Mouse (Mus musculus) stomach, embryonic 16.5 days (tissue): ENCODE data around the gene Epb41l1. TPM values are rescaled to one million over a fixed set of nuclear protein-coding genes. Genes with fewer than 3 reads are reported as not detected.

Experiments used
- ATAC-seq: fragments of 200-750 bp; cut with Nextera tagmentation; 2 replicates; pipeline ENCODE4 v1.8.0; 2017; ENCODE audit warnings: moderate number of reproducible peaks, moderate TSS enrichment; ENCODE audit not compliant: insufficient read depth, low FRiP score
- H3K27ac ChIP-seq: fragments of 300-500 bp; sonication (generic); 2 replicates; pipeline ENCODE4 v1.5.1; 2014; ENCODE audit warnings: low read length
- H3K27me3 ChIP-seq: fragments of 300-500 bp; sonication (generic); 2 replicates; pipeline ENCODE4 v1.6.1; 2014; ENCODE audit warnings: low read length, control low read depth, mixed read lengths; ENCODE audit not compliant: control insufficient read depth, insufficient read depth
- H3K36me3 ChIP-seq: fragments of 300-500 bp; sonication (generic); 2 replicates; pipeline ENCODE4 v1.6.1; 2014; ENCODE audit warnings: low read length; ENCODE audit not compliant: control insufficient read depth, insufficient read depth
- H3K4me1 ChIP-seq: fragments of 300-500 bp; sonication (generic); 2 replicates; pipeline ENCODE4 v1.6.1; 2014; ENCODE audit warnings: low read length, control low read depth, mixed read lengths; ENCODE audit not compliant: control insufficient read depth, insufficient read depth
- H3K4me2 ChIP-seq: fragments of 300-500 bp; sonication (generic); 2 replicates; pipeline ENCODE4 v1.6.1; 2014; ENCODE audit warnings: low read depth, low read length, mixed read lengths
- H3K4me3 ChIP-seq: fragments of 300-500 bp; sonication (generic); replicated peaks from 2 replicates; pipeline ENCODE4 v1.5.1; 2014; ENCODE audit warnings: mild to moderate bottlenecking, low read length
- H3K9ac ChIP-seq: fragments of 300-500 bp; sonication (generic); 2 replicates; pipeline ENCODE4 v1.6.1; 2014; ENCODE audit warnings: low read length
- H3K9me3 ChIP-seq: fragments of 300-500 bp; sonication (generic); replicated peaks from 2 replicates; pipeline ENCODE4 v1.6.1; 2016; ENCODE audit warnings: low read length, control low read depth; ENCODE audit not compliant: control insufficient read depth
- WGBS: fragments of 180-500 bp; shearing (Covaris S2); extraction: QIAGEN DNeasy Blood & Tissue Kit; methylation state at CpG from one replicate; pipeline ENCODE4 v1.1.7; 2014; 5-methylcytosine and 5-hydroxymethylcytosine counted together
- polyA plus RNA-seq: library from polyadenylated mRNA; unstranded; fragments of >200 nt; fragmentation: Nextera tagmentation; extraction: Ambion mirVana; gene quantifications from 2 replicates; pipeline ENCODE4 v1.2.1, GENCODE M21; 2015

Epb41l1 gene
- polyA plus RNA-seq, 1 experiment from 2014 or later: 3.1 TPM

DNA sequence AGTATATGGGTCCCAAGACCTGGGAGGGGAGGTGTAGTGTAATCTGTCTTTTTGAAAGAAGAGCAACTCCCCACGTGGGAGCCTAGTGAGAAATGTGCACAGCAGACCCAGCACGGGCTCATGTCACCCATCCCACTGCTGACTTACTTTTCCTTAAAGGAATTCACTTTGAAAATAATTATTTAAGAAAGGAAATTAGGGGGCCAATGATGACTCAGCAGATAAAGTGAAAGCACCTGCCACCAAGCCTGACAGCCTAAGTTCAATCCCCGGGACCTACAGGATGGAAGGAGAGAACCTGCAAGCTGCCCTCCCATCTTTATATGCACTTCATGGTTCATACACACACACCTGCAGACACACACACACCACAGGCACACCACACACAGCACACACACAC is 123.1 kb downstream of the Epb41l1 start:
- H3K4me1 ChIP-seq: 0 out of 2 replicates have a peak, but pooled peaks cover 6% of the 10 kb centered on the region
- 63% methylated on average over 3 of the region's 3 CpGs for WGBS
- H3K36me3 ChIP-seq: no peaks in the 10 kb centered on the region
- no peak overlapping the region for H3K9ac ChIP-seq
- H3K27me3 ChIP-seq: no peaks in the 10 kb centered on the region
- no peak overlapping the region for H3K4me2 ChIP-seq
- H3K9me3 ChIP-seq: no peaks in the 10 kb centered on the region
- no peak overlapping the region for H3K4me3 ChIP-seq
- no peak overlapping the region for H3K27ac ChIP-seq
- no peak for ATAC-seq

DNA sequence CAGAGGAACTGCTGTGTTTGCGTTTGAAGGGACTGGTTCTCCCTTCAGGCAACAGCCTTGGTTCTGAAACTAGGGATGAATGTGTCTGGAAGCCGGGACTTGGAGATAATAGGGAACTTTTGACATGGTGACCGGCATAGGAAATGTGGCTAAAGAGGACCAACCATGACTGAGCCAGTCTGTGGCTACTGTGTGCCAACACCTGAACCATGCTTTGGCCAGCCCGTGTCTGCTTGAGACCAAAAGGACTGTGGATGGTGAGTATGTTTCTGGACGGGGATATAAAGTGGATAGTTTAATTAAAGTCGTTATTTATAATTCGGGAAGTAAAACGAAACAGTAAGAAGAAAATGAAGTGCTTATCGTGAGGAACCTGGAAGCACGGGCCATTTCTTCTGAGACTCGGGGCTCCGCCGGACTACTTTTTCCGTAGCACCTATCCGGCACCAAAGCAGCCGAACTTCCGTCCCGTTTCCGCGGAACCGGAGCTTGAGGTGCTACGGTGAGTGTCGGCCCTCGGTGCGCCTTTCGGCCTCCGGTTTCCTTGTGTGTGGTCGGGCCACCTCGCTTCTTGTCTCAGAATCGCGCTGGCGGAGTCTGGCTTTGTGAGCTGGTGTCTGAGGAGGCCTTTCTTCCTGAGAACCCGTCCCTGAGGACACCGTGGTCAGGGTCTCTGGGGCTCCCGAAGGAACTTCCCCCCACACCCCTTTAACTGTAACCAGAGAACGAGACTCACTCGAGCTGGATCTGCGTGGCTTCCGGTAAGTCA is 126.6 kb downstream of the Epb41l1 start, which contains the start of gene Aar2:
Gene Aar2 (plus strand): TSS at position 462 of the 769 bp plus-strand sequence.
- peak within 1 kb of the TSS; percentile 64 for H3K4me2 ChIP-seq
- peaks cover 5% of the 10 kb centered on the region; the same call in 1 of the 2 replicates for H3K36me3 ChIP-seq
- ATAC-seq: peak; percentile 25; the same call in 1 of the 2 replicates
- 5% methylated on average over 39 of the region's 39 CpGs for WGBS
- H3K4me3 ChIP-seq: peak within 1 kb of the TSS; percentile 73
- H3K27ac ChIP-seq: peak within 1 kb of the TSS; percentile 53; the same call in 1 of the 2 replicates
- H3K9ac ChIP-seq: peak within 1 kb of the TSS; percentile 85
- H3K27me3 ChIP-seq: no peaks in the 10 kb centered on the region
- no peaks in the 10 kb centered on the region for H3K9me3 ChIP-seq
- 0 out of 2 replicates have a peak, but pooled peaks cover 6% of the 10 kb centered on the region for H3K4me1 ChIP-seq

DNA sequence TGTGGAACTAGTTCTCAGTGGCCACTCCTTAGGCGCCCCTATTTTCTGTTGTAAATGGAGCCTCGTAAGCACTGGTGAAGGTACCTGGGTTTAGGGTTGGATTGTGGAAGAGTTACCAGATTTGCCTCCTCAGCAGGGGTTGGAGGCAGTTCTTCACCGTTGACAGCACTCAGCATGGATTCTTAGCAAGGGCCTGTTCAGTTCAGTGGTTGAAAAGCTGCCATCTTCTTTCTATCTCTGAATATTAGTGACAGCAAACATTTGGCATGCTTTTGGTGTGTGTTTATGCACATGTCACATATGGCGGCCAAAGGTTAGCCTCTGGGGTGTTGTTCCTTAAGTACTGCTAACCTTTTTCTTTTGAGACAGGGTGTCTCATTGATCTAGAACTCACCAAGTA is 131.7 kb downstream of the Epb41l1 start:
- WGBS: 88% methylated on average over 4 of the region's 4 CpGs
- no peak for ATAC-seq
- H3K27ac ChIP-seq: no peak overlapping the region
- no peaks in the 10 kb centered on the region for H3K9me3 ChIP-seq
- no peak overlapping the region for H3K9ac ChIP-seq
- no peak overlapping the region for H3K4me2 ChIP-seq
- no peak overlapping the region for H3K4me3 ChIP-seq
- H3K36me3 ChIP-seq: peaks cover 12% of the 10 kb centered on the region; the same call in 1 of the 2 replicates
- 0 out of 2 replicates have a peak, but pooled peaks cover 6% of the 10 kb centered on the region for H3K4me1 ChIP-seq
- H3K27me3 ChIP-seq: no peaks in the 10 kb centered on the region

DNA sequence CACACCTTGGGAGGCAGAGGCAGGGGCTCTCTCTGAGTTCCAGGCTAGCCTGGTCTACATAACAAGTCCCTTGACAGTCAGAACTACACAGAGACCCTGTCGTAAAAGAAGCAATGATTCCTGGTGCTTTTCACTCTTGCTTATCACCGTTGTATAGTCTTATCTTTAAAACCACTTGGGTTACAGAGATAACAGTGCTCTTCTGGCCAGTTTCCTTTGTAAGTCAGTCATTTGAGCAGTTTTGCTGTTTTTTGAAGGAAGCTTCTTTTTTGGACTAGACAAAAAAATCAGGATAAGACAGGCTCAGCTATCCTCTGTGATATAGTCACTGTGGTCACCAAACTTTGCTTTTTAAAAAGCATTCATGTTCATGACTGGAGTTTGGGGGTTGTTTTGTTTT is 141.1 kb downstream of the Epb41l1 start:
- H3K27ac ChIP-seq: no peak overlapping the region
- H3K9me3 ChIP-seq: no peaks in the 10 kb centered on the region
- peaks cover 1% of the 10 kb centered on the region; the same call in 1 of the 2 replicates for H3K36me3 ChIP-seq
- no peak for ATAC-seq
- 53% methylated on average over 2 of the region's 2 CpGs for WGBS
- no peak overlapping the region for H3K9ac ChIP-seq
- no peaks in the 10 kb centered on the region for H3K4me1 ChIP-seq
- H3K4me3 ChIP-seq: no peak overlapping the region
- H3K4me2 ChIP-seq: no peak overlapping the region
- H3K27me3 ChIP-seq: no peaks in the 10 kb centered on the region

DNA sequence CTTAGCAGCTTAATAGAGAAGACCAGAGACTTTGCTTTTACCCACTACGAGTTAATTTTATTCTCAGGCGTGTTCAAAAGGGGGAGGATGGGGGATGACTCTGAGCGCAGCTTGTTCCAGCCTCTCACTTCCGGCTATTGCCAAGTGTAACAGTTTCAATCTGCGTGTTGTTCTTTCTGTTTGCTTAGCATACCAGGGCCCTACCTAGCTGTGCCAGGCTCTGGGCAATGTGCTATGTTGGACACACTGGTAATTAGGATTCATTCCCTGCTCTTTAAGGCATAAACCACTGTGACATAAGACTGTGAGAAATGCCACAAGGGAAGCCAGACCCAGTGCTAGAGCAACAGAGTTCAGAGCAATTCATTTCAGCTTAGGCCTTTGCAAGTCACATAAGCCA is 142.8 kb downstream of the Epb41l1 start:
- no peak overlapping the region for H3K9ac ChIP-seq
- no peaks in the 10 kb centered on the region for H3K27me3 ChIP-seq
- H3K36me3 ChIP-seq: 0 out of 2 replicates have a peak, but pooled peaks cover 5% of the 10 kb centered on the region
- no peak overlapping the region for H3K4me3 ChIP-seq
- no peaks in the 10 kb centered on the region for H3K4me1 ChIP-seq
- no peak overlapping the region for H3K27ac ChIP-seq
- ATAC-seq: no peak
- no peak overlapping the region for H3K4me2 ChIP-seq
- no peaks in the 10 kb centered on the region for H3K9me3 ChIP-seq
- 73% methylated on average over 5 of the region's 5 CpGs for WGBS

DNA sequence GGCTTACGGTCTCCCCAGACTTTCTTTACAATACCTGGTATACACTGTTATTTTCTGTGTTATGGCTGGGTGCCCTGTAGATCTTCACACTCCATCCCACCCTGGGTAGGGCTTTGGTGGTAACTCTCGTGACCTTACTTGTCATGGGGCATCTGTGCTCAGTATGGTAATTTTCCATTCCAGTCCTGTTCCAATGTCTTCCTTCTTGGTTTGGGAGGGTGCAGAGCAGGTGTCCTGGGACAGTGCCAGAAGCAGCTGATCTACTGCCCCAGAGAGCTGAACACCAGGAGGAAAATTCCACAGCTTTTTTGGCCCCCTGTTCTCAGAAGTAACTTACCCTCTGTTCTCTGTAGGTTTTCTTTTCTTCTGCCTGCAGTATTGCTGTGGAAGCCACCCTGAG is 145.8 kb downstream of the Epb41l1 start:
- H3K9me3 ChIP-seq: no peaks in the 10 kb centered on the region

DNA sequence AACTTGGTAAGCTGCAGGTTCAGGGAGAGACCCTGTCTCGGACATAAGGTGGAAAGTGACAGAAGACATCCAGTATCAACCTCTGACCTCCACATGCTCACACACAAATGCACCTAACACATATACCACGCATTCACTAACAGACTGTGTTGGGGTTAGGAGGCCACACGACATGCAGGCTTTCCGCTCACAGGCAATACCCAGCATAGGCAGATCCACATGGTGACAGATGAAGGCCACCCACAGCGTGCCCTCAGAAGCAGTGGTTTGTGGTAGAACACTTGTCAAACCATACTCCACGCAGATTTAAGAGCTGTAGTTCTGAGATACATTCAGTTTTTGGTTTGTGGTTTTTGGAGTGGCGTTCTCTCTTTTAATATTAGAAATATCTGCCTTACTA is 147.9 kb downstream of the Epb41l1 start:
- no peak overlapping the region for H3K4me2 ChIP-seq
- 83% methylated on average over 7 of the region's 7 CpGs for WGBS
- 0 out of 2 replicates have a peak, but pooled peaks cover 5% of the 10 kb centered on the region for H3K36me3 ChIP-seq
- H3K9ac ChIP-seq: no peak overlapping the region
- no peak overlapping the region for H3K4me3 ChIP-seq
- no peaks in the 10 kb centered on the region for H3K27me3 ChIP-seq
- no peak for ATAC-seq
- H3K9me3 ChIP-seq: no peaks in the 10 kb centered on the region
- H3K27ac ChIP-seq: no peak overlapping the region
- no peaks in the 10 kb centered on the region for H3K4me1 ChIP-seq

More for the DNA sequence above, 145.8 kb downstream of the Epb41l1 start:
- H3K9ac ChIP-seq: no peak overlapping the region
- H3K4me3 ChIP-seq: no peak overlapping the region
- no peak for ATAC-seq
- H3K27ac ChIP-seq: no peak overlapping the region
- H3K36me3 ChIP-seq: 0 out of 2 replicates have a peak, but pooled peaks cover 5% of the 10 kb centered on the region
- no peaks in the 10 kb centered on the region for H3K27me3 ChIP-seq
- 84% methylated on average over 2 of the region's 2 CpGs for WGBS
- no peaks in the 10 kb centered on the region for H3K4me1 ChIP-seq
- H3K4me2 ChIP-seq: no peak overlapping the region

DNA sequence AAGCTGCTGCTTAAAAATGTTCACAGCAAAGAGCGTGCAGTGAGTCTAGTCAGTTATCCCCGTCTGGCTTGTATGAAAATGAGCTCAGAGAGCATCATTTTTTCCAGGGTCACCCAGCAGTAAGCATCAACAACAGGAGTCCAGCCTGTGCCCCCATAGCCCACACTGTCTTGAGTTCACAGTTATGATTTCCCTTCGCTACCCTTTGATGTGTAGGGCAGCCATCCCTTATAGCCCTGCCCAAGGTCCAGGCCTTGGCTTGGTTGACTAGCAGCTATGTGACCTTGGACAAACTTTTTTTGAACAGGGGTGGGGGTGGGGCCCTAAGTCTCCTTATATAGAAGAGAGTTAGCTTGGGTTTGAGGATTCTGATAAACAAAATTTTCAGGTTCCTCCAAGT is 148.6 kb downstream of the Epb41l1 start:
- WGBS: 90% methylated on average over 3 of the region's 3 CpGs
- Histone ChIP-seq H3K27ac (no peak overlapping the region), H3K4me2 (no peak overlapping the region), H3K9me3 (no peaks in the 10 kb centered on the region), H3K4me1 (no peaks in the 10 kb centered on the region), H3K36me3 (0 out of 2 replicates have a peak, but pooled peaks cover 5% of the 10 kb centered on the region), H3K4me3 (no peak overlapping the region), H3K9ac (no peak overlapping the region), H3K27me3 (no peaks in the 10 kb centered on the region)
- ATAC-seq: no peak

DNA sequence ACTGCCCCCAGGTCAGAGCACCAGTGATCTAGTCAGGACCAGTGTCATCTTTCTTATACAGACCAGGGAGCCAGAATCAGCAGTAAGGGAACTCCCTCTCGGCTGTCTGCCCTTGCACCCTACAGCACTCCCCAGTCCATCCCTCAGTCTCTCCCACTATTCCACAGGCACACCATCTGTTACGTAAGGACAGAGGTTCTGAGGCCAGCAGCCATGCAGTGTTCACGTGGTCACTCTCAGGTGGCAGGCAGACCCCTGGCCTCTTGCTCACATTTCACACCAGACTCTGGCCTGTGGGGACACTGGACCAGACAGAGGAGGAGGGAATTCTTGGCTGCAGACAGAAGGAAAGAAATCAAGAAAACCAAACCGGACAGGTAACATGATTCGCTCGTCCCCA is 150.8 kb downstream of the Epb41l1 start:
- no peak for ATAC-seq
- Histone ChIP-seq H3K27ac (no peak overlapping the region), H3K36me3 (0 out of 2 replicates have a peak, but pooled peaks cover 5% of the 10 kb centered on the region), H3K9me3 (no peaks in the 10 kb centered on the region), H3K4me1 (no peaks in the 10 kb centered on the region), H3K4me2 (no peak overlapping the region), H3K4me3 (no peak overlapping the region), H3K27me3 (no peaks in the 10 kb centered on the region), H3K9ac (no peak overlapping the region)
- WGBS: 74% methylated on average over 6 of the region's 6 CpGs
